Mouse (Mus musculus) neutrophil, adult 83 days (primary cell): ENCODE data around the gene Tcf15. TPM values are rescaled to one million over a fixed set of nuclear protein-coding genes. Genes with fewer than 3 reads are reported as not detected.

Experiments
- total RNA-seq, 2 experiments: library from RNA; stranded (reverse); gene quantifications; one replicate each; pipeline ENCODE4 v1.2.4; 2023

The Tcf15 gene
- total RNA-seq: not detected

GRCm38 (mm10) chr2:152143279-152144157 is at the start of gene Tcf15:
TSS of gene Tcf15 (plus strand) at chr2:152143561.

GRCm38 (mm10) chr2:152105318-152106224 is 37.8 kb upstream of the Tcf15 start, which contains the start of gene Srxn1:
TSS of gene Srxn1 (plus strand) at chr2:152105516.

Other genes with a start within 250 kb of the Tcf15 start
- not detected for gene Angpt4, start 232.4 kb upstream of the Tcf15 start, total RNA-seq
- 10 to 100 TPM; 18.4 to 24.9 TPM for gene Fam110a, start 163.3 kb upstream of the Tcf15 start, total RNA-seq
- gene Slc52a3, start 147.1 kb upstream of the Tcf15 start, total RNA-seq: under 1 TPM; 0.51 to 0.64 TPM
- not detected for gene Scrt2, start 62.0 kb upstream of the Tcf15 start, total RNA-seq
- gene Srxn1, start 38.0 kb upstream of the Tcf15 start, total RNA-seq: 1 to 10 TPM; 3.7 to 3.9 TPM
- 10 to 100 TPM; 63.8 to 65.6 TPM for gene Csnk2a1, start 83.3 kb downstream of the Tcf15 start, total RNA-seq
- gene Tbc1d20, start 150.3 kb downstream of the Tcf15 start, total RNA-seq: 10 to 100 TPM; 66.5 to 76.4 TPM
- 10 to 100 TPM; 85.3 to 96.6 TPM for gene Rbck1, start 189.1 kb downstream of the Tcf15 start, total RNA-seq
- gene Trib3, start 200.5 kb downstream of the Tcf15 start, total RNA-seq: 1 to 10 TPM; 1.6 to 3.2 TPM
- gene Nrsn2, start 233.1 kb downstream of the Tcf15 start, total RNA-seq: not detected